Mouse (Mus musculus) CH12.LX (cell line): ENCODE measurements around the gene Dscaml1. TPM values are rescaled to one million over a fixed set of nuclear protein-coding genes. Genes with fewer than 3 reads are reported as not detected.

Experiments
- DNase-seq: peaks from one replicate; pipeline ENCODE4 v3.0.0-alpha.2; 2013; ENCODE audit errors: extremely low read depth
- H3K27ac ChIP-seq: 2 replicates; pipeline ENCODE4 v1.5.1; 2012; ENCODE audit warnings: low read depth, mild to moderate bottlenecking, control low read depth, moderate library complexity; ENCODE audit not compliant: insufficient read depth
- H3K27me3 ChIP-seq: replicated peaks from 2 replicates; pipeline ENCODE3; 2012; ENCODE audit warnings: inconsistent platforms
- H3K36me3 ChIP-seq, 2 experiments: replicated peaks in 1 of 2; 2 replicates each; pipeline versions ENCODE3 to v1.6.1; 2012; ENCODE audit warnings: inconsistent platforms in 1 of 2, low read length in 1 of 2, mild to moderate bottlenecking in 1 of 2, mixed read lengths in 1 of 2, moderate library complexity in 1 of 2; ENCODE audit not compliant: control insufficient read depth in 1 of 2, insufficient read depth in 1 of 2
- H3K4me1 ChIP-seq, 2 experiments: 2 replicates each; pipeline ENCODE4 v1.6.1; 2012; ENCODE audit warnings: inconsistent platforms in 1 of 2, moderate library complexity in 1 of 2; ENCODE audit not compliant: insufficient read depth in 2 of 2, control insufficient read depth in 1 of 2
- H3K4me2 ChIP-seq: 2 replicates; pipeline ENCODE4 v1.6.1; 2012; ENCODE audit warnings: low read depth, mild to moderate bottlenecking, control low read depth; ENCODE audit not compliant: poor library complexity, insufficient read depth, severe bottlenecking
- H3K4me3 ChIP-seq, 3 experiments: fragments of 150-350 bp in 1 of 3; sonication (generic) in 1 of 3; replicated peaks in 1 of 3; 2 replicates each; pipeline versions ENCODE3 to v1.5.1; 2011 to 2012; ENCODE audit warnings: low read depth in 2 of 3, low read length in 2 of 3, mild to moderate bottlenecking in 2 of 3, moderate library complexity in 2 of 3, control low read depth in 1 of 3, improper control_type of control experiment in 1 of 3, inconsistent platforms in 1 of 3, mixed read lengths in 1 of 3; ENCODE audit not compliant: poor library complexity in 1 of 3
- H3K79me2 ChIP-seq: replicated peaks from 2 replicates; pipeline ENCODE4 v1.6.1; 2012; ENCODE audit warnings: mild to moderate bottlenecking, moderate library complexity; ENCODE audit not compliant: control insufficient read depth, poor library complexity, insufficient read depth, severe bottlenecking; ENCODE audit errors: extremely low read depth
- H3K9ac ChIP-seq: 2 replicates; pipeline ENCODE4 v1.6.1; 2012; ENCODE audit warnings: low read depth, mild to moderate bottlenecking, control low read depth, moderate library complexity; ENCODE audit not compliant: insufficient read depth
- H3K9me3 ChIP-seq: replicated peaks from 2 replicates; pipeline ENCODE3; 2012; ENCODE audit warnings: low read length, inconsistent platforms, mixed read lengths
- CHD1 ChIP-seq: IDR thresholded peaks from 2 replicates; pipeline ENCODE4 v1.6.1; 2012; ENCODE audit warnings: low read depth, low read length, improper control_type of control experiment, inconsistent platforms
- CHD2 ChIP-seq: IDR thresholded peaks from 2 replicates; pipeline ENCODE4 v1.6.1; 2011; ENCODE audit warnings: low read length, improper control_type of control experiment
- E2F4 ChIP-seq: IDR thresholded peaks from 2 replicates; pipeline ENCODE4 v1.6.1; 2011; ENCODE audit warnings: low read depth, low read length, improper control_type of control experiment; ENCODE audit not compliant: insufficient replicate concordance
- ELF1 ChIP-seq: IDR thresholded peaks from 2 replicates; pipeline ENCODE4 v1.6.1; 2014; ENCODE audit warnings: low read depth, mild to moderate bottlenecking, inconsistent platforms, low read length, improper control_type of control experiment
- GABPA ChIP-seq: IDR thresholded peaks from 2 replicates; pipeline ENCODE4 v1.6.1; 2012; ENCODE audit warnings: low read depth, low read length, improper control_type of control experiment, inconsistent platforms; ENCODE audit not compliant: insufficient replicate concordance
- HCFC1 ChIP-seq: IDR thresholded peaks from 2 replicates; pipeline ENCODE4 v1.6.1; 2012; ENCODE audit warnings: low read depth, mild to moderate bottlenecking, inconsistent platforms, low read length, improper control_type of control experiment
- IRF4 ChIP-seq: IDR thresholded peaks from 2 replicates; pipeline ENCODE4 v1.6.1; 2014; ENCODE audit warnings: low read depth, mild to moderate bottlenecking, inconsistent platforms, low read length, improper control_type of control experiment
- JUN ChIP-seq: IDR thresholded peaks from 2 replicates; pipeline ENCODE4 v1.6.1; 2011; ENCODE audit warnings: low read depth, mild to moderate bottlenecking, low read length, improper control_type of control experiment, moderate library complexity; ENCODE audit not compliant: insufficient read depth
- KAT2A ChIP-seq: IDR thresholded peaks from 2 replicates; pipeline ENCODE4 v1.6.1; 2012; ENCODE audit warnings: low read length, improper control_type of control experiment, inconsistent platforms; ENCODE audit not compliant: insufficient replicate concordance
- MAZ ChIP-seq: IDR thresholded peaks from 2 replicates; pipeline ENCODE4 v1.6.1; 2012; ENCODE audit warnings: low read depth, mild to moderate bottlenecking, inconsistent platforms, low read length, improper control_type of control experiment, moderate library complexity
- MXI1 ChIP-seq: IDR thresholded peaks from 2 replicates; pipeline ENCODE4 v1.6.1; 2011; ENCODE audit warnings: mild to moderate bottlenecking, low read depth, low read length, improper control_type of control experiment
- MYC ChIP-seq: IDR thresholded peaks from 2 replicates; pipeline ENCODE4 v1.6.1; 2011; ENCODE audit warnings: low read depth, mild to moderate bottlenecking, improper control_type of control experiment, low read length
- NELFE ChIP-seq: IDR thresholded peaks from 2 replicates; pipeline ENCODE4 v1.6.1; 2011; ENCODE audit warnings: low read depth, low read length, improper control_type of control experiment
- NRF1 ChIP-seq: IDR thresholded peaks from 2 replicates; pipeline ENCODE4 v1.6.1; 2014; ENCODE audit warnings: low read depth, mild to moderate bottlenecking, inconsistent platforms, low read length, improper control_type of control experiment, moderate library complexity
- PAX5 ChIP-seq: IDR thresholded peaks from 2 replicates; pipeline ENCODE4 v1.6.1; 2012; ENCODE audit warnings: low read length, inconsistent platforms, mixed read lengths
- POLR2A ChIP-seq: IDR thresholded peaks from 2 replicates; pipeline ENCODE4 v1.6.1; 2011; ENCODE audit warnings: low read depth, mild to moderate bottlenecking, improper control_type of control experiment, low read length
- POLR2AphosphoS2 ChIP-seq: IDR thresholded peaks from 2 replicates; pipeline ENCODE4 v1.6.1; 2011; ENCODE audit warnings: low read depth, low read length, improper control_type of control experiment
- RCOR1 ChIP-seq: conservative IDR thresholded peaks from 2 replicates; pipeline ENCODE4 v1.6.1; 2012; ENCODE audit warnings: low read depth, mild to moderate bottlenecking, inconsistent platforms, low read length, improper control_type of control experiment
- SIN3A ChIP-seq: IDR thresholded peaks from 2 replicates; pipeline ENCODE4 v1.6.1; 2012; ENCODE audit warnings: low read length, improper control_type of control experiment, inconsistent platforms
- TBP ChIP-seq: conservative IDR thresholded peaks from 2 replicates; pipeline ENCODE4 v1.6.1; 2011; ENCODE audit warnings: low read depth, low read length, improper control_type of control experiment
- UBTF ChIP-seq: IDR thresholded peaks from 2 replicates; pipeline ENCODE4 v1.6.1; 2012; ENCODE audit warnings: low read depth, mild to moderate bottlenecking, inconsistent platforms, low read length, improper control_type of control experiment, moderate library complexity
- USF1 ChIP-seq: IDR thresholded peaks from 2 replicates; pipeline ENCODE4 v1.6.1; 2014; ENCODE audit warnings: low read depth, mild to moderate bottlenecking, inconsistent platforms, low read length, improper control_type of control experiment
- USF2 ChIP-seq: conservative IDR thresholded peaks from 2 replicates; pipeline ENCODE4 v1.6.1; 2011; ENCODE audit warnings: low read depth, low read length, improper control_type of control experiment
- ZKSCAN1 ChIP-seq: IDR thresholded peaks from 2 replicates; pipeline ENCODE4 v1.6.1; 2012; ENCODE audit warnings: low read depth, inconsistent platforms, low read length, improper control_type of control experiment, borderline replicate concordance
- ZMIZ1 ChIP-seq: IDR thresholded peaks from 2 replicates; pipeline ENCODE4 v1.6.1; 2012; ENCODE audit warnings: low read depth, mild to moderate bottlenecking, inconsistent platforms, low read length, improper control_type of control experiment
- ZNF384 ChIP-seq: IDR thresholded peaks from 2 replicates; pipeline ENCODE4 v1.6.1; 2012; ENCODE audit warnings: low read depth, low read length, improper control_type of control experiment, inconsistent platforms
- dilution Hi-C: fragments of 300-500 bp; cut with MboI; formaldehyde crosslinking; loops from 2 replicates; pipeline ENCODE4 v1.14.3; 2020; ENCODE audit warnings: low sequenced_read_pairs; ENCODE audit not compliant: extremely low pct_unique_long_range_greater_than_20kb, extremely low pct_ligation_motif_present
- in situ Hi-C: fragments of 300-500 bp; cut with MboI; formaldehyde crosslinking; loops from 3 replicates; pipeline ENCODE4 v1.14.3; 2019; ENCODE audit warnings: low sequenced_read_pairs, low pct_ligation_motif_present, low pct_unique_long_range_greater_than_20kb, mixed read lengths
- polyA plus RNA-seq: library from polyadenylated mRNA; unstranded; fragments of >175 nt; gene quantifications from 2 replicates; pipeline ENCODE4 v1.2.1, GENCODE M21; 2012; ENCODE audit warnings: low read depth; ENCODE audit not compliant: insufficient read length
- total RNA-seq, 2 experiments: library from RNA; depleted of rRNA; stranded (reverse); fragments of 300-350 nt in 1 of 2; fragments of >200 nt in 1 of 2; gene quantifications; 2 replicates each; pipeline ENCODE4 v1.2.3; 2012 to 2014

Gene Dscaml1
- total and polyA plus RNA-seq, 3 experiments, result not detected

DNA sequence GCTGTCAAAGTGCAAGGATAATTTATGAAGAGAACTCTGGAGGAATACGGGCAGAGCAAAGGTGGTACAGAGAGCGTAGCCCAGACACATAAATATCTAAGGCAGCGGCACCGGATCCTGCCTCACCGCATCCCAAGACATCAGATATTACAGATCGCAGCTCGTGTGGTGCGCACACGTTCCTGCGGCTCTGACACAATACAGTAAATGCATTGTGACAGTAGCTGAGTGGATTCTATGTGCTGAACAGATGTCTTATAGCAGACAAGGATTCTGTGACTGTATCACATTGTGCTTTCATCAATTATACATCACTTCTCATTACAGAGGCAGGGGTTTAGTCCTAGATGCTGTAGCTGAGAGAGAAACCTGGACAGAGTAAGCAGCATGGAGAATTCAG lies 191.5 kb downstream of the Dscaml1 start:
- in situ Hi-C loops, result loop anchor here (10.0 kb wide), 1 partner anchor 107 kb away; no protein-coding TSS in a partner anchor
- peaks cover 93% of the 10 kb centered on the region for H3K27me3 ChIP-seq
- no peaks in the 10 kb centered on the region for H3K36me3 ChIP-seq
- no peak overlapping the region for H3K9ac ChIP-seq
- no peak overlapping the region for H3K4me2 ChIP-seq
- no peaks in the 10 kb centered on the region for H3K79me2 ChIP-seq
- H3K4me1 ChIP-seq, result peaks cover 0 to under 1% of the 10 kb centered on the region in 2 experiments; a peak in 2 of 4 replicates
- dilution Hi-C loops, result no loop called here
- no peak overlapping the region for H3K27ac ChIP-seq
- DNase-seq, result no peak
- H3K4me3 ChIP-seq, result no peak overlapping the region
- no peak for TF ChIP-seq MYC
- TF ChIP-seq UBTF, result no peak
- no peak for TF ChIP-seq MAZ
- no peak for TF ChIP-seq CHD2
- TF ChIP-seq NRF1, result no peak
- no peak for TF ChIP-seq HCFC1
- TF ChIP-seq SIN3A, result no peak
- no peak for TF ChIP-seq POLR2AphosphoS2
- no peak for TF ChIP-seq ZMIZ1
- no peak for TF ChIP-seq E2F4
- TF ChIP-seq USF2, result no peak
- no peak for TF ChIP-seq JUN
- TF ChIP-seq ELF1, result no peak
- no peak for TF ChIP-seq USF1
- no peak for TF ChIP-seq MXI1
- TF ChIP-seq KAT2A, result no peak
- TF ChIP-seq NELFE, result no peak
- no peak for TF ChIP-seq PAX5
- no peak for TF ChIP-seq POLR2A
- H3K9me3 ChIP-seq, result no peaks in the 10 kb centered on the region

DNA sequence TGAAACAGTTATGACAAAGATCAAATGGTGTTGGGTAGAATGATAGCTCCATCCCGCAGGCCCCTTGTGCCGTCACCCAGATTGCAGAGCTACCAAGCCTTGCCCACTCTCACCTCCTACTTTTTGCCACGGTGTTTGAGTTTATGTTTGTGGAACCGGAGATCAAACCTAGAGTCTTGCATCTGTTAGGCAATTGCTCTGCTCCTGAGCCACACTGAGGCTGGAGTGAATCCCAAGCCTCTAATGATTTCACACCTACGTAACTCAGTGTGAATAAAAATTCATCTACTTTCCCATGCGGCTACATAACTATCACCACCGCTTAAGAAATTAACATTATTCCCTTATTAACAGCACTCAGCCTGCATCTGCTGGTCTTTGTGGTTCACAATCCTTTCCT lies 192.0 kb downstream of the Dscaml1 start:
- dilution Hi-C loops, result no loop called here
- no peak for TF ChIP-seq RCOR1
- no peak for TF ChIP-seq IRF4
- no peak for TF ChIP-seq USF1
- no peak for TF ChIP-seq CHD1
- no peak for TF ChIP-seq POLR2A
- TF ChIP-seq ZKSCAN1, result no peak
- no peak for TF ChIP-seq POLR2AphosphoS2
- no peak for TF ChIP-seq MYC
- no peak for TF ChIP-seq MAZ
- no peak for TF ChIP-seq GABPA
- no peak for TF ChIP-seq HCFC1
- TF ChIP-seq ZNF384, result no peak
- TF ChIP-seq TBP, result no peak
- TF ChIP-seq USF2, result no peak
- TF ChIP-seq MXI1, result no peak
- no peak for TF ChIP-seq SIN3A
- TF ChIP-seq ELF1, result no peak

More for the DNA sequence above, 192.0 kb downstream of the Dscaml1 start:
- H3K4me3 ChIP-seq, result no peak overlapping the region
- no peaks in the 10 kb centered on the region for H3K9me3 ChIP-seq
- H3K79me2 ChIP-seq, result no peaks in the 10 kb centered on the region
- peaks cover 93% of the 10 kb centered on the region for H3K27me3 ChIP-seq
- H3K4me1 ChIP-seq, result peaks cover 3 to 7% of the 10 kb centered on the region in 2 experiments; a peak in 2 of 4 replicates
- in situ Hi-C loops, result loop anchor here (10.0 kb wide), 1 partner anchor 106 kb away; no protein-coding TSS in a partner anchor
- no peak for DNase-seq
- H3K4me2 ChIP-seq, result no peak overlapping the region
- H3K27ac ChIP-seq, result no peak overlapping the region
- H3K9ac ChIP-seq, result no peak overlapping the region
- H3K36me3 ChIP-seq, result no peaks in the 10 kb centered on the region
